Mouse (Mus musculus) gastrocnemius, postnatal 4 days (tissue): ENCODE data around the gene Zfp367. TPM values are rescaled to one million over a fixed set of nuclear protein-coding genes. Genes with fewer than 3 reads are reported as not detected.

Source experiments
- DNase-seq, 2 experiments: peaks; one replicate each; pipeline ENCODE4 v3.0.0; 2021 to 2022; ENCODE audit warnings: low spot score in 2 of 2, mixed read lengths in 2 of 2
- long read RNA-seq, 2 experiments: library from polyadenylated mRNA; stranded (forward); transcript quantifications; one replicate each; pipeline ENCODE4 v2.0.0; 2021
- total RNA-seq, 2 experiments: library from RNA; stranded (reverse); gene quantifications; 2 replicates each; pipeline ENCODE4 v1.2.3; 2021

The Zfp367 gene
- 10 to 100 TPM; 15.8 to 17.8 TPM for total RNA-seq
- long read RNA-seq, experiment 1, transcript Zfp367-201 (5 exons, 3,532 nt), result major isoform, 11 of 14 reads
- long read RNA-seq, experiment 1, partial matches to known transcripts, result 0 of 14 reads
- long read RNA-seq, experiment 1, other reads (novel, unspliced or antisense), result 1 of 14 reads
- long read RNA-seq, experiment 2, transcript Zfp367-201 (5 exons, 3,532 nt), result major isoform, 6 of 12 reads
- long read RNA-seq, experiment 2, partial matches to known transcripts, result 0 of 12 reads
- long read RNA-seq, experiment 2, other reads (novel, unspliced or antisense), result 3 of 12 reads

DNA sequence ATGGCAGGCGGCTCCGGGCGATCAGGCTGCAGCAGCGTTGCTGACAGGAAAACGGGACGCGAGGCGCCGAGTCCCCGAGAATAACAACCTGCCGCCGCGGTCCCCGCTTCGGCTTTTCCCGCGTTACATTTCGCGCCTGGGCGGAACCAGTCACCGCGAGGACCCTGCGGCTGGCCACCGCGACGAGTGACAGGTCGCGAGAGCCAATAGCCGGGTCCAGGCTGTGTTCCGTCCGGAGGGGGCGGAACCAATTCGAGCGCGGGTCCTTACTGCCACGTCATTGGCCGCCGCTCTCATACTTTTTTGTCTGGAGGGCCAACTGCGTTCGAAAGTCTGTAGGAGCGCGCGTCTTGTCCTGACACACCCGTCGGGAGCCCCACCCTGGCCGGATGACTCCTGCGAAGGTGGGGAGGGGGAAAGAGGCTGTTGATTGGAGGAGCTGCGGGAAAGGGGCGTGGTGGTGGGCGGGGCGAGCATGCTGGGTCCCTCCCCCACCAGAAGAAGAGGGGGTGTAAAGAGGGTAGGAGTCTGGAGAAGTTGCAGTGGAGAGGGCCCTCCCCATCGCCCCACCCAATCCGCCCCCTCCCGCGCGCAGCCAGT lies at the start of gene Zfp367:
Zfp367 (minus strand) TSS at position 120 of the 600 bp plus-strand sequence.
- peak; percentile 91 to 97 for DNase-seq

DNA sequence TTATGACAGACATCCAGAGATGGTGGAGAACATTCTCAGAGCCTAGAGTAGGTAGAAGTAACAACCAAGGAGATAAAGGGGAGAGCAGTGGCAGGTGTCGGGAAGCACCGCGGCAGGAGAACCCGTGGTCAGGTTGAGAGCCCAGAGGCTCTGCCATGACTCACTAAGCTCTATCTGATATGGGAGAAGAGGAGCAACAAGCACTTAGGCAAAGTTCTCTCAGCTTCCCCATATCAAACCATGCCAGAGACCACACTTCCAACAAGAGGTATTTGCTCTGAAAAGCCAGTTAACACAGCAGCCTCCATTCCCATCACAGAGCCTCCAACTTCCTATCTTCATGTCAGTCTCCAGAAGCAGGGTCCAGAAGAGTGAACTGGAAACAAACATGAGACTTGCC lies 47.9 kb upstream of the Zfp367 start:
- no peak for DNase-seq

DNA sequence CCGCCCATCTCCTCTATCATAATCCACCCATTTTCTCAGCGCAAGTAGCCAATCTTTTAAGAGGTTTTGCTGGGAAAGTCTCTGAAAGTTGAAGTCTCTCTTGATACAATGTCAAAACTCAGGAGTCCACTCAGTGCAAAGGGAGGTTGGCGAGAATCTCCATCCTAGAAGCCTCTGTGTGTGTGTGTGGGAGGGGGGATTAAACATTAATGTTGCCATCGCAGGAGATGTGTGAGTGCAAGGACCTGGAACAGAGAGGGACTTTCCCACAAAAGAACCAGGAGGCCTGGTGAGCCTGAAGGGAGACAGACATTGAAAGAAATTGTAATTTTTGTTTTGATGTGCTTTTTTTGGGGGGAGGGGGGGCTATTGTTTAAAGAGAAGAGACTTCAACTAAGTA lies 45.3 kb upstream of the Zfp367 start:
- no peak for DNase-seq

DNA sequence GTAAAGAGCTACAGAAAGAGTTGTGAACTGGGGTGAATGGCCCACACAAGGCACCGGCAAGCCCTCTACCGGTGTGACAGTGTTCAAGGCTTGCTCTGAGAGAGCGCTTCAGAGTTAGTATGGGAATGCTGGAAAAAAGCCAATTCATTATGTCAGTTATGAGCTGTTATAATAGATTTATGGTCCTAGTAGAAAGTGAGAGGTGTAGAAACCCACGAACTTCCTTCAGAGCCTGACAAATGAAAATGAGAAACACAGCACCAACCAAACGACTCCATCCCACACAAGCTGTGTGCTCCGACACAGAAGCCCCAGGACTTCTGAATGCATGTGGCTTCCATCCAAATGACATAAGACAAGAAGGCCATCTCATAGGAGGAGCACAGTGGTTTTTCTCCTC lies 44.9 kb upstream of the Zfp367 start:
- no peak for DNase-seq

GRCm38 (mm10) chr13:64187065-64187464 lies 34.1 kb upstream of the Zfp367 start:
- DNase-seq, result no peak

GRCm38 (mm10) chr13:64186516-64186915 lies 33.5 kb upstream of the Zfp367 start:
- no peak for DNase-seq

- no peak for DNase-seq
These were observed 32.6 kb upstream of the Zfp367 start for GRCm38 (mm10) chr13:64185586-64185985.

DNA sequence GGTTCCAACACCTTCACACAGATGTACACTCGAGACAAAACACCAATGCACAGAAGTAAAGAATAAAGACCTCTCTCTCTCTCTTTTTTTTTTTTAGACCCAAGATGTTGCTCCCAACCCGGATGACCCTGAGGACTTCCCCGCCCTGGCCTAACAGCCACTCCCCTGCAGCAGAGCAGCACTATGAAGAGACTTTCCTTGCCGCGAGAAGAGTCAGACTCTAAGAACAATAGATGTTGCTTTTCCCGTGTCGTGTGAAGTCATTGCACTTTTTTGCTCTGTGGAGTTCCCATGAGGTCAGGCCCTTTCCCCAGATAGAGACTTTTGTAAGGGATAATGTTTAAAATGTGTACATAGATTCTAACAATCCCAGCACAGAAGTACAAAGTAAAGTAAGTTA lies 32.2 kb upstream of the Zfp367 start:
- DNase-seq, result no peak

GRCm38 (mm10) chr13:64184361-64184760 lies 31.4 kb upstream of the Zfp367 start:
- no peak for DNase-seq

GRCm38 (mm10) chr13:64183583-64183982 lies 30.6 kb upstream of the Zfp367 start:
- DNase-seq, result no peak

DNA sequence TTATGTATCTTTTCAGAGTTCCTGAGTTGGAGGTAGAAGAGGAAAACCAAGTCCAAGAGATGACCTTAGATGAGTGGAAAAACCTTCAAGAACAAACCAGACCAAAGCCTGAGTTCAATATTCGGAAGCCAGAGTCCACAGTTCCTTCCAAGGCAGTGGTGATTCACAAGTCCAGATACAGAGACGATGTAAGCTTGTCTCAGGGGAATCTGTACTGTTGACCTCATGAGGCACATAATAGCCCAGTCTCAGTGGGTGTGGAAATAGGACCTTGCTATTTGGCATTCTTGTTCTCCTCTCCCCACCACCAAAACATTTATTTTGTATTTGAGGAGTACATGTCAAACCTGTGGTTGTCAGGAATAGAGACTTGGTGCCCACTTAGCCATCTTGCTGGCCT lies 29.1 kb upstream of the Zfp367 start:
- DNase-seq, result no peak

DNA sequence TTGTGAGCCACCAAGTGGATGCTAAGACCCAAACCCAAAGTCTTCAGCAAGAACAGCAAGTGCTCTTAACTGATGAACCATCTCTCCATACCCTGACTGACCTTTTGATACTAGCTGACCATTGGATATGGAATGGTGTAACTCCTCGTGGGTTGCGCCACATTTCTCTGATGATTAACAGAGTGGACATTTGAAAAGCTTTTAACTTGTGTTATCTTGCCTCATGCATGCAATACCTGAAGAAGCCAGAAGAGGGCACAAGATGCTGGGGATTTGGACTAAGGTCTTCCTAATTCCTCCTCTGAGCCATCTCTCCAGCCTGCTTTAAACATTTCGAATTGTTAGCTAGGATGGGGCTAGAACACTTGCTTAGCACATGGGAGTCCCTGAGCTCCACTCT lies 27.9 kb upstream of the Zfp367 start:
- DNase-seq, result peak in 1 of 2 experiments; percentile 46

DNA sequence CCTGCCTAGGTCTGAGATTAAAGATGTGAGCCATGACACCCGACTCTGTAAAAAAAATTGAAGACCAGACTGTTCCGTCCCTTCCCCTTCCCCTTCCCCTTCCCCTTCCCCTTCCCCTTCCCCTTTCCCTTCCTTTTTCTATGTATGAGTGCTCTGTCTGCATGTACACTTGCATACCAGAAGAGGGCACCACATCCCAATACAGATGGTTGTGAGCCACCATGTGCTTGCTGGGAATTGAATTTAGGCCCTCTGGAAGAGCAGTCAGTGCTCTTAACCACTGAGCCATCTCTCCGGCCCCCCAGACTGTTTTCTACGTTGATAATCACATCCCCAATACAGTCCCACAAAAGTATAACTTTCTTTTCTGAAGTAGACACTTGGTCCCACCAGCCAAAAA lies 27.3 kb upstream of the Zfp367 start:
- DNase-seq, result no peak

DNA sequence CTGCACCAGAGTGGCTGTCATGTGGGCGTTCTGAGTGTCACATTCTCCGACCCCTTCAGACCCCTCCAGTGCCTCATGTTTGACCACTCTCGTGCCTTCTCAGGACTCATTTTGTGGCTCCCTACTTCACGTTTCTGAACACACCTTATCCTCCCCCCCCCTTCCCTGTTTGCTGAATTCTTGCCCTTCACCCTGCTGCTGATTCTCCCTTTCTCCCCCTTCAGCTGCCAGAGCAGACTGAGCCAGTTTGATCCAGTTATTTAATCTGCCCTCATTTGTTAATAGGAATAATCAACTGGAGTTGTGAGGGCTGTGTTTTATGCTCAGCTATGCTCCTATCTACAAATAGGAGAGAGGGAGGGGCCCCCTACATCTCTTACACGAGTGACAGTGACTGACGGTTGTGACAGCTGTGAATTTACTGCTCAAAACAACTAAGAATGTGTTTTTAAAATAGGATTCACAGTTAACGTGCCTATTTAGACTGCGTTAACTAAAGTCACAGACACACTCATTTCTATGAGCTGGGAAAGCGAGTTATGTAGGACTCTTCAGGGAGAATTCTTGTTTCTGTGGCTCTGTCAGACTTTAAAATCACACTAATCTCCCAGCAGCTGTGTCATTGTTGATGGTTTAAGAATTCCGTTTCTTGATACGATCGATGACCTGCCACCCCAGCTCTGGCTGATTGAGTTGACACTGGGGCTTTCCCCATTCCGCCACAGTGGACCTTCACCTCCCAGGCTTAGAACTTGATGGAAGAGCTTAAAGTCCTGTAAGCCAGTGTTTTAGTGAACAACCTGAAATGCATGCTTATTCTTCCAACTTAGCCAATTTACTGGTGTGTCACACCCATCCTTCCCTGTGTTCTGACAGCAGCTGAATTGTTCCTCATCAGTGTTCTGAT lies 26.0 kb upstream of the Zfp367 start:
- no peak for DNase-seq

DNA sequence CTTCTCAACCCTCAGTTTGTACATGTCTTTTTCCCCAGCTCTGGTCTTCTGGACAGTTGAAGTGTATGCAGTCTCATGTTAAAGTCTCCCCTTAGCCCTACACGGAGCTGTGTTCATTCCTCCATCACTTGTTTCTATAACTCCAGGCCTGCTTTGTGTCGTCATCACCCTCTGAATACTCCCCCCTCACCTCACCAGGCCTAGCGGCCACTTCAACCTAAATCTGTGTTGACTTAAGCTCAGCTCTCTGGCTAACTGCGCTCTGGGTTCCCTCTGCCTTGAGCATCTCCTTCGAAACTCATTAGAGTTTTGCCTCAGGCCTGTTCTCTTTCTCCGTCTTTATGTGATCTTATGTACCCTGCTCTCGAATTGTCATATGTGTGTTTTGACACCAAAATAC lies 25.0 kb upstream of the Zfp367 start:
- DNase-seq, result no peak

- DNase-seq, result no peak
These were observed 16.7 kb upstream of the Zfp367 start for GRCm38 (mm10) chr13:64169746-64170145.

- no peak for DNase-seq
These were observed 10.2 kb upstream of the Zfp367 start for GRCm38 (mm10) chr13:64163147-64163715.

DNA sequence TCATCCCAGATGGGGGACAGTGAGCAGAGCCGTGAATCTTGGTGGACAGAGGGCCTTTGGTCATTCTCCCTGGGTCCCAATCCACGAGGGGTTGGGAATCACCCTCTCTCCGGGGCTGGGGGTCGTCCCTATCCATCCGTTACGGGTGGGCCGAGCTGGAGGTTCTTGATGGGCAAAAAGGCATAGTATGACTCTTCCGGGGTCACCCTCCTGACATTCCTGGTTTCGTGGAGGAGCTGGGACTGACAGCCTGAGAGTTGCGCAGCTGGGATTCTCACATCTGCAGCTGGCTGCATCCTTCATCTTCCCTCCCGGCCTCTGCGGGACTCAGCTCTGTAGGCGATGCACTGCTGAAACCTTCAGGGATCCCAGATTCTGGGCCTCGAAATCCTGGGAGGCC lies 9.6 kb upstream of the Zfp367 start:
- peak in 1 of 2 experiments; percentile 19 for DNase-seq

GRCm38 (mm10) chr13:64161916-64162611 lies 9.1 kb upstream of the Zfp367 start:
- DNase-seq, result no peak

DNA sequence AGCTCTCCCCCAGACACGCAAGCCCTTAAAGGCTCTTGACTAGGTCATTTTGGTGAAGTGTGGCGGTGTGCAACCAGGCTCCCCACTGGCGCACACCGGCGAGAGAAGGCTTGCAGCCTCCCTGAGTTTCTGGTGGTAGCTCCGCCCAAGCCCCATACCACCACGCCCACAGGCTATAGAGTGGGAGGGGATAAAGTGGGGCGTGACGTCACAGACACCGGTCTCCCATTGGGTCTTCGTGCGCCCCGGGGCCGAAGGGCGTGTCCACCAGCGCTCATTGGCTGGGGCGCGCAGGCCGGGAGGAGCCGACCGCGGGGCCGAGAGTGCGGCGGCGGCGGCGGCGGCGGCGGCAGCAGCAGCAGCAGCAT lies 8.5 kb upstream of the Zfp367 start, which contains the start of gene Habp4:
Habp4 (plus strand) TSS at position 277 of the 368 bp plus-strand sequence.
- peak; percentile 95 to 98 for DNase-seq

DNA sequence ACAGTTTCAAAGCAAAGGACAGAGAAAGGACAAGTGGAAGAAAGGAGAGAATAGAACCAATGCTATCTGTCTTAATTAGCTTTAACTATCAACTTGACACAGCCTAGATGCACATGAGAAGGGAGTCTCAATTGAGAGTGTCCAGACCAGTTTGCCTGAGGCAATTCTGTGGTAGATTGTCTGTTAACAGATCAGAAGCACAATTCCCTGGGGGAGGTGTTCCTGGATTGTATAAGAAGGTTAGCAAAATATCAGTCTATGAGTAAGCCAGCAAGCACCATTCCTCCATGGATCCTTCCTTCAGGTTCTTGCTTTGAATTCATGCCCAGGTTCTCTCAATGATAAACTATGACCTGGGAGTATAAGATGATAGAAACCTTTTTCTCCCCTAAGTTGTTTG lies 4.0 kb upstream of the Zfp367 start:
- no peak for DNase-seq
